Mouse (Mus musculus): Measurements from ENCODE around the gene Anapc16. TPM values are rescaled to one million over a fixed set of nuclear protein-coding genes. Genes with fewer than 3 reads are reported as not detected.

Anapc16 gene
- polyA plus RNA-seq, 1 experiment from 2014 or later: 86.4 TPM

DNA sequence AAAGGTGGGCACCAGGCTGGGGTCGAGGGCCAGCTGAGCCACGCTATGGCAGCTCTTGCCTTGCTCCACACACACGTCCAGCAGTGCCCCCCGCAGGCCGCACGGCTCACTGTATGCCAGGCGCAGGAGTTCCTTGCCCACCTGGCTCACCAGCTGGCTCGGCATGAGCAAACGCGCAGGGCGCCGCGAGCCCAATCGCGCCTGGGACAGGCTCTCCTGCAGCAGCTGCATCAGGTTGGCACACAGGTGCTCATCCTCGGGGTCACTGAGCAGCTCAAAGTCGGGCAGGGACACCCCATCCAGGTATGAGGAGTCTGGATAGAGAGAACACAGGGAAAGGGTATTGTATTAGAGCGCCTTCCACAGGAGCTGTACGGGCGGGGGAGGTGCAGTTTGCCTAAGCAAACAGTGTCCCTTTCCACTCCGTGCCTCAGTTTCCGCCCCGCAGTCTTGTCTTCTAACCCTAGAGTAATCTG, 52.2 kb downstream of the Anapc16 start:
- Histone ChIP-seq H3K36me3 (ENCODE audit: control insufficient read depth, insufficient read depth, low read length) (no peaks in the 10 kb centered on the region), H3K4me1 (replicated peaks; ENCODE audit: control insufficient read depth, insufficient read depth) (peaks cover 2% of the 10 kb centered on the region), H3K27me3 (ENCODE audit: control insufficient read depth, insufficient read depth, low read length) (no peaks in the 10 kb centered on the region), H3K4me2 (replicated peaks; ENCODE audit: low read depth) (peak overlapping the region; percentile 86), H3K27ac (replicated peaks) (peak overlapping the region; percentile 95), H3K9me3 (ENCODE audit: control insufficient read depth, low read length) (no peaks in the 10 kb centered on the region), H3K4me3 (ENCODE audit: low read depth, low read length) (peak overlapping the region; percentile 93), H3K9ac (ENCODE audit: low read length) (peak overlapping the region; percentile 97)
- ATAC-seq (ENCODE audit: low FRiP score, low TSS enrichment) (peak; percentile 50), DNase-seq (ENCODE audit: low spot score) (peak; percentile 91)
- 0% methylated on average over 22 of the region's 23 CpGs for WGBS
- TF ChIP-seq EP300 (optimal IDR thresholded peaks at IDR 0.05): no peak
- peak; percentile 81 for TF ChIP-seq CTCF (IDR thresholded peaks at IDR 0.05; ENCODE audit: low read depth)

- Histone ChIP-seq H3K27ac (replicated peaks) (peak overlapping the region; percentile 95), H3K27me3 (ENCODE audit: control insufficient read depth, insufficient read depth, low read length) (no peaks in the 10 kb centered on the region), H3K9me3 (ENCODE audit: control insufficient read depth, low read length) (no peaks in the 10 kb centered on the region), H3K36me3 (ENCODE audit: control insufficient read depth, insufficient read depth, low read length) (no peaks in the 10 kb centered on the region), H3K4me3 (ENCODE audit: low read depth, low read length) (peak overlapping the region; percentile 93), H3K4me2 (replicated peaks; ENCODE audit: low read depth) (peak overlapping the region; percentile 86), H3K9ac (ENCODE audit: low read length) (peak overlapping the region; percentile 97), H3K4me1 (replicated peaks; ENCODE audit: control insufficient read depth, insufficient read depth) (peaks cover 2% of the 10 kb centered on the region)
- WGBS: 26% methylated on average over 15 of the region's 15 CpGs
- no peak for TF ChIP-seq EP300 (optimal IDR thresholded peaks at IDR 0.05)
- no peak for TF ChIP-seq CTCF (IDR thresholded peaks at IDR 0.05; ENCODE audit: low read depth)
- DNase-seq (ENCODE audit: low spot score) (peak; percentile 56), ATAC-seq (ENCODE audit: low FRiP score, low TSS enrichment) (no peak)
Measured at GRCm38 (mm10) chr10:59949783-59950605, 52.9 kb downstream of the Anapc16 start.

- H3K27ac ChIP-seq (replicated peaks): peak overlapping the region; percentile 95
- DNase-seq (ENCODE audit: low spot score) (no peak), ATAC-seq (ENCODE audit: low FRiP score, low TSS enrichment) (no peak)
- WGBS: 34% methylated on average over 1 of the region's 1 CpGs
- TF ChIP-seq EP300 (optimal IDR thresholded peaks at IDR 0.05) (no peak), CTCF (IDR thresholded peaks at IDR 0.05; ENCODE audit: low read depth) (no peak)
- peak overlapping the region; percentile 86 for H3K4me2 ChIP-seq (replicated peaks; ENCODE audit: low read depth)
- H3K36me3 ChIP-seq (ENCODE audit: control insufficient read depth, insufficient read depth, low read length): no peaks in the 10 kb centered on the region
- peaks cover 2% of the 10 kb centered on the region for H3K4me1 ChIP-seq (replicated peaks; ENCODE audit: control insufficient read depth, insufficient read depth)
- H3K27me3 ChIP-seq (ENCODE audit: control insufficient read depth, insufficient read depth, low read length): no peaks in the 10 kb centered on the region
- peak overlapping the region; percentile 97; the same call in 1 of the 2 replicates for H3K9ac ChIP-seq (ENCODE audit: low read length)
- H3K4me3 ChIP-seq (ENCODE audit: low read depth, low read length): peak overlapping the region; percentile 93
- H3K9me3 ChIP-seq (ENCODE audit: control insufficient read depth, low read length): no peaks in the 10 kb centered on the region
Measured at GRCm38 (mm10) chr10:59949255-59949648, 53.7 kb downstream of the Anapc16 start.

- no peaks in the 10 kb centered on the region for H3K27me3 ChIP-seq (ENCODE audit: control insufficient read depth, insufficient read depth, low read length)
- peak; percentile 2; the same call in 1 of the 2 replicates for ATAC-seq (ENCODE audit: low FRiP score, low TSS enrichment)
- peak; percentile 57 for DNase-seq (ENCODE audit: low spot score)
- H3K9me3 ChIP-seq (ENCODE audit: control insufficient read depth, low read length): no peaks in the 10 kb centered on the region
- H3K27ac ChIP-seq (replicated peaks): peak overlapping the region; percentile 42
- H3K36me3 ChIP-seq (ENCODE audit: control insufficient read depth, insufficient read depth, low read length): no peaks in the 10 kb centered on the region
- peaks cover 2% of the 10 kb centered on the region for H3K4me1 ChIP-seq (replicated peaks; ENCODE audit: control insufficient read depth, insufficient read depth)
- no peak overlapping the region; the same call in 1 of the 2 replicates for H3K4me3 ChIP-seq (ENCODE audit: low read depth, low read length)
- no peak overlapping the region for H3K4me2 ChIP-seq (replicated peaks; ENCODE audit: low read depth)
- TF ChIP-seq CTCF (IDR thresholded peaks at IDR 0.05; ENCODE audit: low read depth): no peak
- no peak for TF ChIP-seq EP300 (optimal IDR thresholded peaks at IDR 0.05)
- no peak overlapping the region for H3K9ac ChIP-seq (ENCODE audit: low read length)
- 41% methylated on average over 6 of the region's 6 CpGs for WGBS
Measured at GRCm38 (mm10) chr10:59948363-59949254, 54.3 kb downstream of the Anapc16 start.

GRCm38 (mm10) chr10:59947296-59948073, 55.5 kb downstream of the Anapc16 start:
- Histone ChIP-seq H3K4me3 (ENCODE audit: low read depth, low read length) (no peak overlapping the region), H3K9me3 (ENCODE audit: control insufficient read depth, low read length) (no peaks in the 10 kb centered on the region), H3K27me3 (ENCODE audit: control insufficient read depth, insufficient read depth, low read length) (no peaks in the 10 kb centered on the region), H3K4me1 (replicated peaks; ENCODE audit: control insufficient read depth, insufficient read depth) (peaks cover 12% of the 10 kb centered on the region), H3K9ac (ENCODE audit: low read length) (peak overlapping the region; percentile 4; the same call in 1 of the 2 replicates), H3K27ac (replicated peaks) (peak overlapping the region; percentile 40), H3K4me2 (replicated peaks; ENCODE audit: low read depth) (no peak overlapping the region; the same call in 1 of the 2 replicates), H3K36me3 (ENCODE audit: control insufficient read depth, insufficient read depth, low read length) (no peaks in the 10 kb centered on the region)
- DNase-seq (ENCODE audit: low spot score) (no peak), ATAC-seq (ENCODE audit: low FRiP score, low TSS enrichment) (no peak)
- TF ChIP-seq EP300 (optimal IDR thresholded peaks at IDR 0.05) (no peak), CTCF (IDR thresholded peaks at IDR 0.05; ENCODE audit: low read depth) (no peak)
- WGBS: 52% methylated on average over 7 of the region's 7 CpGs

All from stomach, postnatal 0 days (tissue).